Mouse (Mus musculus) spleen, postnatal 36 days (tissue): ENCODE measurements around the gene Baz2a.
"Not testable (repeated sequence)": the region's sequence is repeated elsewhere in the genome, so short reads cannot be mapped to it uniquely, and the experiment has no call there.

Source experiments
- DNase-seq, 2 experiments: peaks; one replicate each; pipeline ENCODE4 v3.0.0; 2022; ENCODE audit warnings: low spot score in 2 of 2, mixed read lengths in 1 of 2

Gene Baz2a

GRCm38 (mm10) chr10:128091564-128092505 lies at the start of gene Baz2a:
Gene Baz2a (plus strand): TSS chr10:128091577.
- peak; percentile 83 to 84 for DNase-seq

DNA sequence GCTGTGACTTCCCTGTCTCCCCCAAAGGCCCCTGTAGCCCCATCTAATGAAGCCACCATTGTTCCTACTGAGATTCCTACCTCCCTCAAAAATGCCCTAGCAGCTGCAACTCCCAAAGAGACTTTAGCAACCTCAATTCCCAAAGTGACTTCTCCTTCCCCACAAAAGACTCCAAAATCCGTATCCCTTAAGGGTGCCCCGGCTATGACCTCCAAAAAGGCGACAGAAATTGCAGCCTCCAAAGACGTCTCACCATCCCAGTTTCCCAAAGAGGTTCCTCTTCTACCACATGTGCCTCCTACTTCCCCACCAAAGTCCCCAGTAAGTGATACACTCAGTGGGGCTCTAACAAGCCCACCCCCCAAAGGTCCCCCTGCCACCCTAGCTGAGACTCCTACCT lies 49.7 kb upstream of the Baz2a start:
- no peak for DNase-seq

- no peak for DNase-seq
These were observed 48.9 kb upstream of the Baz2a start for GRCm38 (mm10) chr10:128042466-128042865.

DNA sequence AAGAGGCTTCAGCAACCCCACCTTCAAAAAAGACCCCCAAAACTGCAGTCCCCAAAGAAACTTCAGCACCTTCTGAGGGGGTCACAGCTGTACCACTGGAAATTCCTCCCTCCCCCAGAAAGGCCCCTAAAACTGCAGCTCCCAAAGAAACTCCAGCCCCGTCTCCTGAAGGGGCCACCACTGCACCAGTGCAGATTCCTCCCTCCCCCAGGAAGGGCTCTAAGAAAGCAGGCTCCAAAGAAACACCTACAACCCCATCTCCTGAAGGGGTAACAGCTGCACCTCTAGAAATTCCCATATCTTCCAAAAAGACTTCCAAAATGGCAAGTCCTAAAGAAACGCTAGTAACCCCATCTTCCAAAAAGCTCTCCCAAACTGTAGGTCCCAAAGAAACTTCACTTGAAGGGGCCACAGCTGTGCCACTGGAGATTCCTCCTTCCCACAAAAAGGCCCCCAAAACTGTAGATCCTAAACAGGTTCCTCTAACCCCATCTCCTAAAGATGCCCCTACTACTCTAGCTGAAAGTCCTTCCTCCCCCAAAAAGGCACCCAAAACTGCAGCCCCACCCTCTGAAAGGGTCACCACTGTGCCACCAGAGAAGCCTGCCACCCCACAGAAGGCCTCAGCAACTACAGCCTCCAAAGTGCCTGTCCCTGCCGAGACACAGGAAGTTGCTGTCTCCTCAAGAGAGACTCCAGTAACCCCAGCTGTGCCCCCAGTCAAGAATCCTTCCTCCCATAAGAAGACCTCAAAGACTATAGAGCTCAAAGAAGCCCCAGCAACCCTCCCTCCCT lies 48.1 kb upstream of the Baz2a start:
- no peak for DNase-seq

DNA sequence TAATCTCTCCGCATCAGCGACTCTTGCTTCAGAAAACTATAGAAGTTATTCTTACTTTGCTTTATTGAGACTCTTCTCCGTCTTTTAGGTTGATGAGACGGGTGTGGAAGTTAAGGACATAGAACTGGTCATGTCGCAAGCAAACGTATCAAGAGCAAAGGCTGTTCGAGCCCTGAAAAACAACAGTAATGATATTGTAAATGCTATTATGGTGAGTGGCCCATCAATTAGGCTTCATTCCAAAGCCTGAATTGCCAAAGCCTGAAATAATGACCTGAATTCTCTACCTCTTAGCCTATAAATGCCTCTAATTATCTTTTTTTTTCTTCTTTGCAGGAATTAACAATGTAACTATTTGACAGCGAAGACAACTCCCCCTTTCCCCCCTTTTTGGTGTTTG lies 43.2 kb upstream of the Baz2a start:
- no peak for DNase-seq

DNA sequence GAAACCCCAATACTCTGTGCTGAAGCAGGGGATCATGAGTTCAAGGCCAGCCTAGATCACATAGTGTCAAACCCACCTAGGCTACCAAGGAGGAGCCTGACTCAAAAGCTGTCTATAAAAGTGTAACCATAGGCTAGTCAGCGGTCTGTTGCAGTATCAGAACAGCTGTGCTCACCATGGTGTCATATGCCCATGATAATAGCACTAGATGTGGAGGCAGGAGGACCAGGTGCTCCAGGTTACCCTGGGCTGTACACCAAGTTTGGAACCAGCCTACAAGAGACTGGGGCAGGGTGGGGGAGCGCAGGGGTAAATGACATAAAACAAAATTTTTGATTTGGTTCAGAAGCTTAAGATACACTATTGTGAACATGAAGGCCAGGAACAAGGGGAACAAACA lies 41.6 kb upstream of the Baz2a start:
- DNase-seq, result no peak

GRCm38 (mm10) chr10:128050355-128050754 lies 41.0 kb upstream of the Baz2a start:
- no peak for DNase-seq

- no peak for DNase-seq
These were observed 39.8 kb upstream of the Baz2a start for GRCm38 (mm10) chr10:128051589-128051988.

- not testable (repeated sequence) for DNase-seq
These were observed 39.2 kb upstream of the Baz2a start for GRCm38 (mm10) chr10:128052136-128052535.

- DNase-seq, result no peak
These were observed 38.4 kb upstream of the Baz2a start for GRCm38 (mm10) chr10:128053001-128053400.

GRCm38 (mm10) chr10:128058184-128058583 lies 33.2 kb upstream of the Baz2a start:
- no peak for DNase-seq

GRCm38 (mm10) chr10:128058601-128059151 lies 32.7 kb upstream of the Baz2a start, which contains the start of gene Ptges3:
Gene Ptges3 (plus strand): TSS chr10:128058954.
- peak; percentile 92 to 94 for DNase-seq

GRCm38 (mm10) chr10:128059207-128059981 lies 32.0 kb upstream of the Baz2a start:
- peak; percentile 67 to 71 for DNase-seq

- DNase-seq, result no peak
These were observed 30.3 kb upstream of the Baz2a start for GRCm38 (mm10) chr10:128061109-128061508.

GRCm38 (mm10) chr10:128062221-128062989 lies 29.0 kb upstream of the Baz2a start:
- DNase-seq, result no peak

GRCm38 (mm10) chr10:128066072-128066471 lies 25.3 kb upstream of the Baz2a start:
- no peak for DNase-seq

DNA sequence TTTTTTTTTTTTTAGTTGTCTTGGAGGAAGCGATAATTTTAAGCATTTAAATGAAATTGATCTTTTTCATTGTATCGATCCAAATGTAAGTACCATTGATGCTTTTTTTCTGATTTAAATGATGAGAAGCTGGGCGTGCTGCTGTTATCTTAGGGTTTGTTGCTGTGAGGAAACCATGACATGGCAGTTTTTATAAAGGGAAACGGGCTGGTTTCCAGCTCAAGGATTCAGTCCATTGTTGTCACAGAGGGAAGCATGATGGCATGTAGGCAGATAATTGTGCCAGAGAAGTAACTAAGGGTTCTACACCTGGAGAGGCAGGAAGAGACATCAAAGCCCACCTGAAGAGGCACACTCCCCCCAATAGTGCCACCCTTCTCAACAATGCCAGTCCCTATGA lies 22.2 kb upstream of the Baz2a start:
- no peak for DNase-seq

DNA sequence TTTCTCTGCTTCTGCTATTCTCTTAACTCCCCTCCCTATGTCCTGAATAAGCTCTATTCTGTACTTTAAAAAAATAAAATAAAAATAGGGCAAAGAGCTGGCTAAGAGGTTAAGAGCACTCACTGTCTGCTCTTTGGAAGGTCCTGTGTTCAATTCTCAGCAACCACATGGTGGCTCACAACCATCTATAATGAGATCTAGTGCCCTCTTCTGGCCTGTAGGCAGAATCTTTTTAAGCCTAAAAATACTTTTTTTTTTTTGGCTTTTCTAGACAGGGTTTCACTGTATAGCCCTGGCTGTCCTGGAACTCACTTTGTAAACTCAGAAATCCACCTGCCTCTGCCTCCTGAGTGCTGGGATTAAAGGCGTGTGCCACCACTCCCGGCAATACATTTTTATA lies 20.9 kb upstream of the Baz2a start:
- DNase-seq, result not testable (repeated sequence)

DNA sequence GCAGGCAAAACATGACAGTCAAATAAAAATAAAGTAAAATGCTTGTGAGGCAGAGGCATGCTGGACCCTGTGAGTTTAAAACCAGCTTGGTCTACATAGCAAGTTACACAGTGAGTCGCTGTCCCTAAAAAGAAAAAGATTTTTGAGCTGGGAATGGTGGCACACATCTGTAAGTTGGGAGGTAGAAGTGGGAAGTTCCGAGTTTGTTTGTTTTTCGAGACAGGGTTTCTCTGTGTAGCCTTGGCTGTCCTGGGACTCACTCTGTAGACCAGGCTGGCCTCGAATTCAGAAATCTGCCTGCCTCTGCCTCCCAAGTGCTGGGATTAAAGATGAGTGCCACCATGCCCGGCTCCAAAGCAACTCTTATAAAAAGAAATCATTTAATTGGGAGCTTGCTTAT lies 13.1 kb upstream of the Baz2a start:
- DNase-seq, result not testable (repeated sequence)

- DNase-seq, result peak in 1 of 2 experiments; percentile 31
These were observed 10.9 kb upstream of the Baz2a start for GRCm38 (mm10) chr10:128080496-128080895.
